Mouse (Mus musculus): ENCODE measurements at regions not wholly inside any gene's neighbourhood (a gene's known extent, or its start where the extent isn't known, plus 50 kb on each side); places are given as distances from the start of the nearest gene placed in this dataset.

- TF ChIP-seq CTCF (IDR thresholded peaks at IDR 0.05) (no peak), EP300 (IDR thresholded peaks at IDR 0.05) (no peak)
Measured at GRCm38 (mm10) chr10:23449860-23450646, 99.5 kb upstream of the Eya4 start.

Data from lung, postnatal 0 days (tissue).